Mouse (Mus musculus) small intestine, adult 2 months (tissue): Measurements from ENCODE around the gene Etfbkmt.

Source experiments
- CTCF ChIP-seq: fragments of 200-500 bp; IDR thresholded peaks from 2 replicates; pipeline ENCODE4 v1.5.1; 2012; ENCODE audit warnings: low read depth, mild to moderate bottlenecking, control low read depth, inconsistent platforms, low read length, moderate library complexity, mixed read lengths; ENCODE audit not compliant: insufficient replicate concordance, insufficient read length; ENCODE audit errors: extremely low read depth
- POLR2A ChIP-seq: fragments of 200-500 bp; IDR thresholded peaks from 2 replicates; pipeline ENCODE4 v1.6.1; 2012; ENCODE audit warnings: low read depth, mild to moderate bottlenecking, control low read depth, inconsistent platforms, low read length, moderate library complexity

GRCm38 (mm10) chr6:149193276-149193905 lies 53.7 kb downstream of the Etfbkmt start:
- TF ChIP-seq CTCF (no peak), POLR2A (no peak)
